Mouse (Mus musculus) kidney, embryonic 15.5 days (tissue): Measurements from ENCODE around the gene Mef2a. TPM values are rescaled to one million over a fixed set of nuclear protein-coding genes. Genes with fewer than 3 reads are reported as not detected.
A peak's percentile ranks its signal among the peaks of the same experiment; 100 is the strongest.

Source experiments
- ATAC-seq: fragments of 200-750 bp; cut with Nextera tagmentation; replicated peaks from 2 replicates; pipeline ENCODE4 v1.8.0; 2017; ENCODE audit warnings: moderate TSS enrichment; ENCODE audit not compliant: low FRiP score
- H3K27ac ChIP-seq: fragments of 300-500 bp; sonication (generic); 2 replicates; pipeline ENCODE4 v1.5.1; 2015; ENCODE audit warnings: mild to moderate bottlenecking, inconsistent platforms
- H3K27me3 ChIP-seq: fragments of 300-500 bp; sonication (generic); 2 replicates; pipeline ENCODE4 v1.6.1; 2015; ENCODE audit warnings: inconsistent platforms
- H3K36me3 ChIP-seq: fragments of 300-500 bp; sonication (generic); 2 replicates; pipeline ENCODE4 v1.6.1; 2015; ENCODE audit warnings: inconsistent platforms
- H3K4me1 ChIP-seq: fragments of 300-500 bp; sonication (generic); 2 replicates; pipeline ENCODE4 v1.6.1; 2015; ENCODE audit warnings: inconsistent platforms
- H3K4me2 ChIP-seq: fragments of 300-500 bp; sonication (generic); 2 replicates; pipeline ENCODE4 v1.6.1; 2015; ENCODE audit warnings: moderate library complexity, mild to moderate bottlenecking, inconsistent platforms
- H3K4me3 ChIP-seq: fragments of 300-500 bp; sonication (generic); replicated peaks from 2 replicates; pipeline ENCODE4 v1.5.1; 2015; ENCODE audit warnings: mild to moderate bottlenecking, inconsistent platforms
- H3K9ac ChIP-seq: fragments of 300-500 bp; sonication (generic); 2 replicates; pipeline ENCODE4 v1.6.1; 2015; ENCODE audit warnings: mild to moderate bottlenecking, inconsistent platforms
- H3K9me3 ChIP-seq: fragments of 300-500 bp; sonication (generic); replicated peaks from 2 replicates; pipeline ENCODE4 v1.6.1; 2016; ENCODE audit warnings: inconsistent platforms
- WGBS: fragments of 180-500 bp; shearing (Covaris S2); methylation state at CpG from one replicate; pipeline ENCODE4 v1.1.7; 2015; ENCODE audit warnings: mixed read lengths; 5-methylcytosine and 5-hydroxymethylcytosine counted together
- polyA plus RNA-seq: library from polyadenylated mRNA; unstranded; fragments of >200 nt; fragmentation: Nextera tagmentation; extraction: Ambion mirVana; gene quantifications from 2 replicates; pipeline ENCODE4 v1.2.1, GENCODE M21; 2015

The Mef2a gene
- polyA plus RNA-seq, 1 experiment from 2014 or later, result 36.0 TPM

DNA sequence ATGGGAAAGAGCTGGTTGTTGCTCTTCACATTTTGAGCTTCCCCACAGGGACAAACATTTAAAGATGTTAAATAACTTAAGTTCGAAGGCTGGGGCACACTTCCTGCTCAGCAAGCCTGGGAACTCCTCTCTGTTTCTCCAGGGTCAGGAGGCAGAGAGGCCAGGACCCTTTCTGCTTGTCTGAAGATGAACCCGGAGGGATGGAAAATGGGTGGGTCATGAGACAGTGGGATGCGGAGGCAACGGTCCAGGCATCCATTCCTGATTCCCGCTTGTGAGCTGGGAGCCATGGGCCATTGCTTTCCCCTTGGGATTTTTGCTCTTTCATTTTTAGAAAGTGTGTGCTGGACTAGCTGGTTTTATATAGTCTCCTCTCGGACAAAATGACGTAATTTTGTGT is 17.4 kb upstream of the Mef2a start:
- Histone ChIP-seq H3K4me2 (no peak overlapping the region), H3K27ac (no peak overlapping the region), H3K27me3 (no peaks in the 10 kb centered on the region), H3K4me3 (no peak overlapping the region), H3K4me1 (0 out of 2 replicates have a peak, but pooled peaks cover 4% of the 10 kb centered on the region), H3K36me3 (no peaks in the 10 kb centered on the region), H3K9me3 (no peaks in the 10 kb centered on the region), H3K9ac (no peak overlapping the region)
- ATAC-seq, result no peak
- WGBS, result 63% methylated on average over 7 of the region's 7 CpGs

DNA sequence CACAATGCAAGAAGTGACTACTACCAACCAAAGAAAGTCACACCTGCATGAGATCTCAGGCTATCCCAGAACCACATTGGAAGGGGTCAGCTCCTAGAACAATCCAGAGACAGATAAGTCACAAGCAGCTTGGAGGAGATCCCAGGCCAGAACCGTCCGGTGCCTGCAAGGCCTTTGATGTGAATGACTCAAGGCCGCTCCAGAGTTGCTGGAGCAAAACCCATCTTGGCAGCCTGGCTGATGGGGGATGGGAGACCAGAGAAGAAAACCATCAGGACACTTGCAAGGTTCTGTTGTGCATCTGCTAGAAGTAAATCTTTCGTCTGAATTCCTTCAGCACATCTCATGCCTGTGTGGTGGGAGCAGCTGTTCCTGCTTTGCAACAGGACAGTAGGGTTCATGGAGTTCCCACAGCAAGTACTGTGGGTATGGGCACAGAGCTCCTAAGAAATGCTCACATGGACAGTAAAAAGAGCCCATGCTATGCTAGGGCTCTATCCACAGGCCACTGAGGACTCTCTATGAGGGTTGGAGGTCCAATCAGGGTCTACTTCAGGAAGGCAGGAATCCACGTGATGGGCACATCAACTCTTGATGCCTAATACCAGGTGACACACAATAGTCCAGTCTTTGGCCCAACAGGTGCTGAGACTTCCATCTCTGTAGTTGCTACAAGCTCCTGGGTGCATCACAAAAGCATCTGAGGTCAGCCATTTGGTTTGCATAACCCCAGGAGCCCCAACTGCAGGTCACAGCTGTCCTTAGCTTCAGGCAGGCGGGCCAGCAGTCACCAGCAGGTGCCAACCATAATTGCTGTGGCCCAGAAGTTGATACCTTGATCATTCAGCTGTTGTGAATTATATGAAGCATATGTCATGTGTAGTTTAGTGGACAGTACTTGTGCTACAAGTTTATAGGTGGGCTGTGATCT is 12.5 kb upstream of the Mef2a start:
- 0 out of 2 replicates have a peak, but pooled peaks cover 4% of the 10 kb centered on the region for H3K4me1 ChIP-seq
- H3K9me3 ChIP-seq, result no peaks in the 10 kb centered on the region
- H3K27ac ChIP-seq, result no peak overlapping the region
- no peak overlapping the region for H3K9ac ChIP-seq
- no peak overlapping the region for H3K4me2 ChIP-seq
- H3K27me3 ChIP-seq, result no peaks in the 10 kb centered on the region
- no peaks in the 10 kb centered on the region for H3K36me3 ChIP-seq
- ATAC-seq, result no peak
- H3K4me3 ChIP-seq, result no peak overlapping the region
- 61% methylated on average over 6 of the region's 6 CpGs for WGBS

DNA sequence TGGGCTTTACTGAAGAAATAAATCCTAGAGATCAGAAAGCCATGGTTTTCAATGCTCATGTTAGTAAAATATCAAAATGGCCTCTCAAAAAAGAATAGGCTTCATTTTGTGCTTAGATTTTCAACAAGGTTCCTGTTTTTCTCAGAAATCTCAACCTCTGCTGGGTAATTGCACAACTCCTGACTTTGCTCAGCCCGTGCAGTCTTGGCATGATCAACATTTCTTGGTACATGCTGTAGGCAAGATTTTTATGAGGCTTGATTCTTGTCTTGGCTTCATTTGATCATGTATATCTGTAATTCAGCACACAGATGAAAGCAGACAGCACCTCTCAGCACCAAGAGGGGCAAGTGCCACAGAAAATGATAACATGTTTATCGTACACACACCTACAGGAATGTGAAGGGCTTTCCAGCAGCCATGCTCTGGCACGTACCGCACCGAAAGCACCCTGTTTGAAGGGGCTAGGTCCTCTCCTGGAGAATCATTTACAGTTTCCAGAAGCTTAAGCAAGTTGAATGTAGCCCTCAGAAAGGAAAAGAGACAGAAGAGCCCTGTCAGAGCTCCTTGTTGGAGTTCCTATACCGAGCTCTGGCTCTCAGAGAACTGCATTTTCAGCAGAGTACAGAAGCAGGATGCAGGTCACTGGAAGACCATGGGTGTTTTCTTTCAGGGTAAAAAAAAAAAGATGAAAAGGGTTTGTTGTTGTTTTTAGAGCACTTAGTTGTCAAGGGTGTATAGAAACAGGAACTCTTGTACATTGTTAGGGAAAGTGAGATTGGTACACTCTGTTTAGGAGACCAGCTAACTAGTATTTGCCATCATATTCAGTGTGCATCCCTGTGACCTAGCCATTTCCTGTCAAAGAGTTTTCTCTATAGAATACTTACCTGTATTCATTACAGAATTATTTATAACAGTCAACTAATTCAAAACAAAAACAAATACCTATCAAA is 7.8 kb upstream of the Mef2a start:
- no peak overlapping the region for H3K4me3 ChIP-seq
- no peaks in the 10 kb centered on the region for H3K36me3 ChIP-seq
- H3K9ac ChIP-seq, result no peak overlapping the region
- no peaks in the 10 kb centered on the region for H3K9me3 ChIP-seq
- no peak overlapping the region for H3K4me2 ChIP-seq
- 74% methylated on average over 6 of the region's 6 CpGs for WGBS
- H3K4me1 ChIP-seq, result 0 out of 2 replicates have a peak, but pooled peaks cover 3% of the 10 kb centered on the region
- H3K27ac ChIP-seq, result no peak overlapping the region
- ATAC-seq, result no peak
- no peaks in the 10 kb centered on the region for H3K27me3 ChIP-seq

DNA sequence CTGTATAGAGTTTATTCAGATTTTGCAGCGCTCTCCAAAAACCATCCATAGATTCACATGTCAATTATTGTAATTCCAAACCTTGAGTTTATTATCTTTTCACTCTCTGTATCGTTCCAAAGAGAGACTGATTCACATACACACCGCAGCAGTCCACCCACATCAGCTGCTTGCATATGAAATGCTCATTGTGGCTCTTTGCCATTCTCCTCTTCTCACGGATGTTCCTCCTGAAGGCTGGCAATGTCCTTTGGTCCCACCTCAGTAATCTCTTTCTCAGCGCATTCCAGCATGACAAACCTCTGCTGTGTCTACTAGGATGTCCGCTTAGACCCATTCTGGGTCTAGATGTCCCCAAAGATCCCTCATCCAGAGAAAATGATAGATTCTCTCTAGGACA is 4.1 kb upstream of the Mef2a start:
- H3K9ac ChIP-seq, result no peak overlapping the region
- no peaks in the 10 kb centered on the region for H3K27me3 ChIP-seq
- peaks cover 12% of the 10 kb centered on the region for H3K4me1 ChIP-seq
- no peak for ATAC-seq
- WGBS, result 86% methylated on average over 6 of the region's 6 CpGs
- no peaks in the 10 kb centered on the region for H3K36me3 ChIP-seq
- no peak overlapping the region for H3K4me3 ChIP-seq
- H3K27ac ChIP-seq, result no peak overlapping the region
- H3K9me3 ChIP-seq, result no peaks in the 10 kb centered on the region
- no peak overlapping the region for H3K4me2 ChIP-seq

DNA sequence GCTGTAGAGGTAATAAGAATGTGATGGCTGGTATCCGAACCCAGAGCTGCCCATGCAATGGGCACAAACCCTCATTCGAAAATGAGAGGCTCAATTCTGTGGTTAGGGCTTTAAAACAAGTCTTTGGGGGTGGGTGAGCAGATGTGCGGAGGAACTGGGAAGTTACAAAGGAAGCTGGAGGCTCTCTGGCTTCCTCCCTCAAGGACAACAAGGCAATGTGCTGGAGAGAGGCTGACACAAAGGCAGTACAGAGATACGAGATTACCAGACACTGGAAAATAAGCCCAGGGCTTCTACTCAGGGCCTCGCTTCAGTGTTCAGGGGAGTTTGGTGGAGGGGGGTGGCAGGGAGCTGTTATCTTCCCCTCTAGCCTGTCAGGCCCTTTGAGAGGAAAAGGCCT is 1.3 kb upstream of the Mef2a start:
- WGBS, result 50% methylated on average over 5 of the region's 5 CpGs
- no peak for ATAC-seq
- Histone ChIP-seq H3K27ac (peak overlapping the region; percentile 99), H3K4me1 (peaks cover 14% of the 10 kb centered on the region), H3K4me2 (peak overlapping the region; percentile 73), H3K4me3 (peak overlapping the region; percentile 92), H3K36me3 (no peaks in the 10 kb centered on the region), H3K9ac (no peak overlapping the region), H3K27me3 (no peaks in the 10 kb centered on the region), H3K9me3 (no peaks in the 10 kb centered on the region)

DNA sequence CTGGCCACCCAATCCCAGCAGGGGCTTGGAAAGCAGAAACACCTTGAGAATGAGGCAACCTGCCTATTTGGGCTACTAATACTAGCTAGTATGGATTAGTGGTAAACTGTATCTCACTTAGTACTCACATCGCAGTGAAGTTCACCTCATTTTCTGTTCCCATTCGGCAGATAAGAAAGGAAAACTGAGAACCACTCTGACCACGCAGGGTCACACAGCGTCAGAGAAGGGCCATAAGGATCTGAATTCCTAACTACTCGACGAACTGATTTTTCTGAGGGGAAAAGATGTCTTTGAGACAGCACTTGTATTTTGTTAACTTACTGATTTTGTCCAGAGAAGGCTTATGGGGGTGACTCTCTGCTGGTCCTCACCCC is 914 bp upstream of the Mef2a start:
- WGBS, result 26% methylated on average over 6 of the region's 6 CpGs
- H3K4me3 ChIP-seq, result peak overlapping the region; percentile 92
- H3K27ac ChIP-seq, result peak overlapping the region; percentile 99
- H3K4me2 ChIP-seq, result peak overlapping the region; percentile 73
- ATAC-seq, result no peak
- H3K9me3 ChIP-seq, result no peaks in the 10 kb centered on the region
- peak overlapping the region; percentile 93 for H3K9ac ChIP-seq
- no peaks in the 10 kb centered on the region for H3K36me3 ChIP-seq
- peaks cover 17% of the 10 kb centered on the region for H3K4me1 ChIP-seq
- no peaks in the 10 kb centered on the region for H3K27me3 ChIP-seq

DNA sequence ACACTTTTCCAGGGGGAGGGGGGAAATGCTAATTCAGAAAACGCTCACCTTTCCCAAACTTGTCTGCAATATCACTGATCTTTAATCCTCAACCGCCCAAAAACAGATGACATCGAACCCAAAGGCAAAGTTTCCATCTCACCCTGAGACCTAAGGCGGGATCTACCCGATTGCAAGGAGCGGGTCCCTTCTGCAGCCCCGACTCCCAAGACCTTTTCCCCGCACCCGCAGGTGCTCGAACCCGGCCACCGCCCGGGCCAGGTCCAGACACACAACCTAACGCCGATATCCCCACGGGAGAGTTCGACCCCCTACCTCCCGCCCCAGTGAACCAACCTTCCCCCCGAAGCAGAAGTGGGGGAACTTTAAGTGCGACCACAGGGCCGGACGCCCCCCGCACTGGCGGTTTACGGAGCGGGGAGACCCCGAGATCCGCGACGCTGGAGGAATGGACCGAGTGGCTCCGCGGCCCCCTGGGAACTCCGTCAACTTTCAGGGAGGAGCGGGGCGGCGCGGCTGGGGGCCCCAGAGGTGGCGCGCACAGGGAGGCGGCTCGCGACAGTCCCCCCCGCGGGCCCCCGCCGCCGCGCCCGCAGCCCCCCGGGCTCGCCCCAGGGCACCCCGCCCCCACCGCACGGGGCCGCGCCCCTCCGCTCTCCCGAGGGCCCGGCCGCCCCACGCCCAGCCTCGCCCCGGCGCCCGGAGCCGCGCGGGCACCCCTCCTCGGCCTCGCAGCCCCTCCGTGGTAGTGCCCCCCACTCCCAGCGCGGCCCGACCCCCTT is 576 bp downstream of the Mef2a start:
- WGBS, result under 1% methylated on average over 52 of the region's 75 CpGs
- Histone ChIP-seq H3K9ac (peak overlapping the region; percentile 93), H3K4me3 (peak overlapping the region; percentile 92), H3K9me3 (no peaks in the 10 kb centered on the region), H3K4me1 (peaks cover 19% of the 10 kb centered on the region), H3K27ac (peak overlapping the region; percentile 99), H3K36me3 (no peaks in the 10 kb centered on the region), H3K4me2 (peak overlapping the region; percentile 73), H3K27me3 (no peaks in the 10 kb centered on the region)
- ATAC-seq, result peak; percentile 68

DNA sequence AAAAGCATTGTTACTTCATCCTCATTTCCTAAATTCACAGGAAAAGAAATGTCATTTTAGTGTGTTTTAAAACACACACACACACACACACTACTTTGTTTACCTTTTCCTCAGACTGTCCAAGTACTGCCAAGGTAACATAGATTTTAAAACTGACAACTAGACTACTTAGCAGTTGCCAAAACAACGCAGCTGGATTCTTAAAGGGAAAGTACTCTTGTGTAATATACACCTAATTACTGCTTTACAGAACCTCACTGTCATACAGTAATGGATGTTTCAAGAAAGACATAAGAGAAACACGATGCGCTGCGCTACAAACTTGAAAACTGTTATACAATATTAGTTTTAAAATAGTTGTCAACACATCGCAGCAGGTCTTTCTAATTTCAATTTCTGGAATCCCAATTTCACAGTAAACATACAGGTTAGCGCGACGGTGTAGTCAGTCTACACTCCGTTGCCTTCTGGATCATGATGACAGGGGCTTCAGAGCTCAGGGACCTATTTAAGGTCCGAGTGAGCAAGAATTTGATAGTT is 1.2 kb downstream of the Mef2a start:
- WGBS, result 9% methylated on average over 10 of the region's 10 CpGs
- no peak for ATAC-seq

DNA sequence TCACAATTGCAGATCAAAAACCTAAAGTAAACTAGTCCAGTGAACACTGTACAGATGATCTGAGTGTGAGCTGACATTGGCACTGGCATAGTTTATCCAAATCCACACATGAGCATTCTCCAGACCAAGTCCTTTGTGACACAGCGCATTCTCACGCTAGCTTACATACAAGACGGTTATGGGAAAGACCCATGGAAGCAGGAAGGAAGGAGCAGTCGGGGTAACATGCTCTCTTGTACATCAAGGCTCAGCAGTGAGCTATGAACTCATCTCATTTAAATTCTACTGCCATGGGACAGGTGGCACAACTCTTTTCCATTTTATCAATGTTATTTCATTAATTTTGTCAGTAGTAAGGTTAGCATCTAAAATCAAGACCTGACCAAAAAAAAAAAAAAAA is 3.0 kb downstream of the Mef2a start:
- no peaks in the 10 kb centered on the region for H3K36me3 ChIP-seq
- no peak overlapping the region for H3K27ac ChIP-seq
- no peaks in the 10 kb centered on the region for H3K27me3 ChIP-seq
- no peak for ATAC-seq
- H3K4me1 ChIP-seq, result peaks cover 21% of the 10 kb centered on the region
- WGBS, result 72% methylated on average over 4 of the region's 4 CpGs
- no peak overlapping the region for H3K4me3 ChIP-seq
- no peak overlapping the region for H3K4me2 ChIP-seq
- H3K9me3 ChIP-seq, result no peaks in the 10 kb centered on the region
- no peak overlapping the region for H3K9ac ChIP-seq

More for the DNA sequence above, 1.2 kb downstream of the Mef2a start:
- no peaks in the 10 kb centered on the region for H3K36me3 ChIP-seq
- H3K4me3 ChIP-seq, result peak overlapping the region; percentile 92
- H3K27me3 ChIP-seq, result no peaks in the 10 kb centered on the region
- H3K9me3 ChIP-seq, result no peaks in the 10 kb centered on the region
- peak overlapping the region; percentile 93 for H3K9ac ChIP-seq
- peak overlapping the region; percentile 73 for H3K4me2 ChIP-seq
- peak overlapping the region; percentile 99 for H3K27ac ChIP-seq
- peaks cover 19% of the 10 kb centered on the region for H3K4me1 ChIP-seq

DNA sequence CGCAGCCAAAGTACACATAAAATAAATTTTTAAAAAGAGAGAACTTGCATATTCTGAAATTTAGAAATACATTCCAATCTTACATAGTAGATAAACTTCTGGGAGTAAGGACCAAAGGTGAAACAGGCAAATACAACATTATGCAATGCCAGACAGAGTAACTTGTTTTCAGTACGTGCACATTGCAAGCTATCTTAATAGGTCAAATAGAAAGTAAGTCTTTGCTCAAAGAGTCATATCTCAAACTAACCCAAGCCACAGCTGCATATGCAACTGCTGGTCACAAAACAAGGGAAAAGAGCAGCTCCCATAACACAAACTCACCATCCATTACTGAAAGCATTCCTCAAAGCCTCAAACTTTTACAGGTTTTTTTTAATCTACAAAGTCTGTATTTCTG is 4.3 kb downstream of the Mef2a start:
- H3K27ac ChIP-seq, result no peak overlapping the region
- no peak for ATAC-seq
- 82% methylated on average over 2 of the region's 2 CpGs for WGBS

DNA sequence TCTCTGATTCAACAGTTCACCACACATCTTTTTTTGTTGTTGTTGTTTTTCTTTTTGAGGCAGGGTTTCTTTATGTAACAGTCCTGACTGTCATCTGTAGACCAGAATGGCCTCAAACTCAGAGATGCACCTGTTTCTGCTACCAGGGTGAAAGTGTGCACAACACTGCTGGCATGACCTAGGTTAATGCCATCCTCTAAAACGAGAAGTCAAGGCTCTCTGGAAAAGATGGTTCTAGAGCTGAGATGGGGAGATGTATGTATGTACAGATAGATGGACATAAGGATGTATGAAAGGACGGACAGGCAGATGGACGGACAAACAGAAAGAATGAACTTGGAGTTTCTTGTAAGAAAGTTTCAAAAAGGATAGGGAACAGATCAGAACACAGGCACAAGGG is 12.1 kb downstream of the Mef2a start:
- Histone ChIP-seq H3K4me1 (no peaks in the 10 kb centered on the region), H3K27me3 (no peaks in the 10 kb centered on the region), H3K9ac (no peak overlapping the region), H3K36me3 (peaks cover 5% of the 10 kb centered on the region), H3K27ac (no peak overlapping the region), H3K4me2 (no peak overlapping the region), H3K9me3 (0 out of 2 replicates have a peak, but pooled peaks cover 6% of the 10 kb centered on the region), H3K4me3 (no peak overlapping the region)
- 93% methylated on average over 3 of the region's 3 CpGs for WGBS
- ATAC-seq, result no peak

More for the DNA sequence above, 4.3 kb downstream of the Mef2a start:
- Histone ChIP-seq H3K9me3 (no peaks in the 10 kb centered on the region), H3K36me3 (no peaks in the 10 kb centered on the region), H3K9ac (no peak overlapping the region), H3K4me2 (no peak overlapping the region), H3K4me1 (peaks cover 12% of the 10 kb centered on the region), H3K27me3 (no peaks in the 10 kb centered on the region), H3K4me3 (no peak overlapping the region)
